Mouse (Mus musculus) forebrain, embryonic 16.5 days (tissue): ENCODE measurements around the gene Atrnl1. TPM values are rescaled to one million over a fixed set of nuclear protein-coding genes. Genes with fewer than 3 reads are reported as not detected.

ENCODE experiments used
- ATAC-seq: fragments of 200-750 bp; cut with Nextera tagmentation; 2 replicates; pipeline ENCODE4 v1.8.0; 2017; ENCODE audit warnings: mild to moderate bottlenecking, moderate library complexity
- H3K27ac ChIP-seq: fragments of 300-500 bp; sonication (generic); 2 replicates; pipeline ENCODE4 v1.5.1; 2014; ENCODE audit warnings: low read length, control low read depth
- H3K27me3 ChIP-seq: fragments of 300-500 bp; sonication (generic); replicated peaks from 2 replicates; pipeline ENCODE4 v1.6.1; 2014; ENCODE audit warnings: low read length; ENCODE audit not compliant: control insufficient read depth, insufficient read depth
- H3K36me3 ChIP-seq: fragments of 300-500 bp; sonication (generic); 2 replicates; pipeline ENCODE4 v1.6.1; 2014; ENCODE audit not compliant: control insufficient read depth, insufficient read depth
- H3K4me1 ChIP-seq: fragments of 300-500 bp; sonication (generic); replicated peaks from 2 replicates; pipeline ENCODE4 v1.6.1; 2014; ENCODE audit warnings: low read length; ENCODE audit not compliant: control insufficient read depth, insufficient read depth
- H3K4me2 ChIP-seq: fragments of 300-500 bp; sonication (generic); 2 replicates; pipeline ENCODE4 v1.6.1; 2014; ENCODE audit warnings: mild to moderate bottlenecking, low read length, control low read depth
- H3K4me3 ChIP-seq: fragments of 300-500 bp; sonication (generic); replicated peaks from 2 replicates; pipeline ENCODE4 v1.5.1; 2014; ENCODE audit warnings: mild to moderate bottlenecking, low read length, control low read depth
- H3K9ac ChIP-seq: fragments of 300-500 bp; sonication (generic); replicated peaks from 2 replicates; pipeline ENCODE4 v1.6.1; 2014; ENCODE audit warnings: low read depth, low read length, control low read depth
- H3K9me3 ChIP-seq: fragments of 300-500 bp; sonication (generic); 2 replicates; pipeline ENCODE4 v1.6.1; 2016; ENCODE audit warnings: low read length; ENCODE audit not compliant: control insufficient read depth
- WGBS: fragments of 180-500 bp; shearing (Covaris S2); extraction: QIAGEN DNeasy Blood & Tissue Kit; methylation state at CpG from one replicate; pipeline ENCODE4 v1.1.7; 2014; 5-methylcytosine and 5-hydroxymethylcytosine counted together
- polyA plus RNA-seq: library from polyadenylated mRNA; unstranded; fragments of >200 nt; fragmentation: Nextera tagmentation; extraction: Ambion mirVana; gene quantifications from 2 replicates; pipeline ENCODE4 v1.2.1, GENCODE M21; 2015

Gene Atrnl1
- polyA plus RNA-seq, 1 experiment from 2014 or later, result 8.3 TPM

DNA sequence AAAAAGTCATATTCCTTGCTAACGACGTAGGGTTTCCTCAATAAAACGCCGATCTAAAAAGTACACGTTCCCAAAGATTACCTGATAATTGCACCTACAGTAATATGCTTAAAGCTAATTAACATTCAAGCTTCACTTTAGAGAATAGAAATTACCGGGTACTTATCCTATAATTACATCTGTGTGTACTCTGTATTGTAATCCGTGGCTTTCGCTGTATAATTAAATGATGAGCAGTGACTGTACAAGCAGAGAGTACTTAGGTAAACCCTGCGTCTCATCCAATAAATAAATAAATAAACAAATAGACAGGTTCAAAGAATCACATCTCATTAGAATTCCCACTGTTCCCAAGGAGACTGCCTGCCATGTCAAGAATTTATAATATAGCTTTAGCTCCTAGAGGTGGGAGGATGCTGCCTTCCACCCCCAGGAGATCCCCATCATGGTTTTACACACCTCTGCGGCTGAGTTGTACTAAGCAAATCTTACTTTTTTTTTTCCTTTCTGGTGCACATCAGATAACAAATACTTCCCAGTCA is 466.8 kb downstream of the Atrnl1 start:
- Histone ChIP-seq H3K4me3 (no peak overlapping the region), H3K27me3 (no peaks in the 10 kb centered on the region), H3K9ac (no peak overlapping the region), H3K27ac (no peak overlapping the region), H3K4me2 (no peak overlapping the region), H3K9me3 (no peaks in the 10 kb centered on the region), H3K4me1 (peaks cover 8% of the 10 kb centered on the region), H3K36me3 (no peaks in the 10 kb centered on the region)
- 28% methylated on average over 10 of the region's 10 CpGs for WGBS
- ATAC-seq, result peak; percentile 67

DNA sequence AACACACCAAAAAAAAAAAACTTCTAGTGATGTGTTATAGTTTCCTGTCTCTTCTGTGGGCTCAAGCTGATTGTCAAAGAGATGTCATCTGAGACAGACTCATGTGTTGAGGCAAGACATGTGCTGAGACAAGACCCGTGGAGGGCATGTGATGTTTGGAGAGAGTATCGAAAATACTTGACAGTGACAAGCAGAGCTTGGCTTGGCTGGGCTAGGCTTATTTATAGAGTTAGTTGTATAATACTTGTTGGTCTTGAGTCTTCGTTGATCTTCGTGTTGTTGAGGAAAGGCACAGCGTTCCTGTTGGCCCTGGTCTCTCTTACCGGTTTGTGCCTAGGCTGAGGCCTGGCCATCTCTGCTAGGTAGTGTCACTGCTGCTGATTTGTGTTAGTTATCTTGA is 469.3 kb downstream of the Atrnl1 start:
- H3K36me3 ChIP-seq, result no peaks in the 10 kb centered on the region
- no peak for ATAC-seq
- H3K27ac ChIP-seq, result no peak overlapping the region
- H3K4me2 ChIP-seq, result no peak overlapping the region
- no peak overlapping the region for H3K9ac ChIP-seq
- WGBS, result 94% methylated on average over 6 of the region's 6 CpGs
- H3K4me3 ChIP-seq, result no peak overlapping the region
- peaks cover 8% of the 10 kb centered on the region for H3K4me1 ChIP-seq
- H3K9me3 ChIP-seq, result no peaks in the 10 kb centered on the region
- H3K27me3 ChIP-seq, result no peaks in the 10 kb centered on the region

DNA sequence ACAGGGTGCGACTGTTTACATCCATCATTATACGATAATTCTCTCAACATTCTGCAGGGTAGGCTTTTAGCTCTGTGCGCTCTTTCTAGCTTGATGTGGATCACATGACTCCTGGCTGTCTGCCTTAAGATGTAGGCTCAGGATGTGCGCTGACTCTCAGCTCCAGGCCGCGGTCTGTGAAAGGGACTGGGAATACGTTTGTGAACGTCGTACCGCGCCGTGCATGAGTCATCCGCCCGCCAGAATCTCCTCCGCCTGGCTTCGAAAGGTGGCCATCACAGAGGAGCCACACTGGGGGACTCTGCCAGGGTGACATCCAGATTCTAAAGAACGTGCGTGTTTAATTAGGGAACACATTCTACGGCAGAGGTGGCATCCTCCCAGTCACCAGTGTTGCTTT is 471.9 kb downstream of the Atrnl1 start:
- ATAC-seq, result no peak
- Histone ChIP-seq H3K27ac (no peak overlapping the region), H3K27me3 (no peaks in the 10 kb centered on the region), H3K36me3 (no peaks in the 10 kb centered on the region), H3K9me3 (no peaks in the 10 kb centered on the region), H3K4me3 (no peak overlapping the region), H3K9ac (no peak overlapping the region), H3K4me2 (no peak overlapping the region), H3K4me1 (0 out of 2 replicates have a peak, but pooled peaks cover under 1% of the 10 kb centered on the region)
- 87% methylated on average over 19 of the region's 19 CpGs for WGBS

DNA sequence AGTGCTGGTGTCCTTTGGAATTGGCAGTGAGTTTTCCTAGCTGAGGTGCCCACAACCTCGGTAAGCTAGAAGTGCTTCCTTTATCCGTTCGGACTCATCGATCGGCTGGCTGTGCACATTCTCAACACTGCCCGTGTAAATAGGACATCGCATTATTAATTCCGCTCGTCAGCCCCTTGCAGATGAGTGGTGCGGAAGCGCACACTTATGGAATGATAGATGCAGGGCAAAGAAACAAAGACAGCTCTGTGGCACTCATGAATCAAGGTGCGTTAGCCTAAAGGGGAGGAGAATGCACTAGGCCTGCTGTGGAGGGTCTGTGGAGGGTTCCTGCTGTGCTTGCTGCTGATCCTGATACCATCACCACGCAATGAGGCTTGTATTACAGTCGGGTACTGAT is 474.0 kb downstream of the Atrnl1 start:
- no peaks in the 10 kb centered on the region for H3K27me3 ChIP-seq
- no peaks in the 10 kb centered on the region for H3K9me3 ChIP-seq
- no peak overlapping the region for H3K4me3 ChIP-seq
- no peak for ATAC-seq
- H3K4me2 ChIP-seq, result no peak overlapping the region
- no peaks in the 10 kb centered on the region for H3K36me3 ChIP-seq
- H3K9ac ChIP-seq, result no peak overlapping the region
- 78% methylated on average over 14 of the region's 14 CpGs for WGBS
- no peak overlapping the region for H3K27ac ChIP-seq
- H3K4me1 ChIP-seq, result no peaks in the 10 kb centered on the region

DNA sequence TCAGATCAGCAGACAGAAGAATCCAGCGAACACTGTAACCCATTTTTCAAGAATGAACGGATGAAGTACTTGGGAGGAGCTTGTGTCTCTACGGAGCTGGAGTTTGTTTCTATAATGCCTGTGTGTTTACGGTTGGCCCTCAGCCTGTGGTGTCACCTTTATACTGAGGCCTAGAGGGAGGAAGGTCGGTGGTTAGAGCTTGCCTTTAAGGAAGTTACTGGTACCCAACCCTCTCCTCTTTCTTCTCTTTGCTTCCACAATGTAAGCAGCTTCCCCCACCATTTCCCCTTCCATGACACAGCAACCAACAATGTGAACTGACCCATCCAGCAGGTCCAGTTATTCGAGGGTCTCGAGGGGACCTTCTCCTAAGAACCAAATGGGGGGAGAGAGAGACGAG is 475.9 kb downstream of the Atrnl1 start:
- WGBS, result 90% methylated on average over 8 of the region's 8 CpGs
- H3K4me3 ChIP-seq, result no peak overlapping the region

DNA sequence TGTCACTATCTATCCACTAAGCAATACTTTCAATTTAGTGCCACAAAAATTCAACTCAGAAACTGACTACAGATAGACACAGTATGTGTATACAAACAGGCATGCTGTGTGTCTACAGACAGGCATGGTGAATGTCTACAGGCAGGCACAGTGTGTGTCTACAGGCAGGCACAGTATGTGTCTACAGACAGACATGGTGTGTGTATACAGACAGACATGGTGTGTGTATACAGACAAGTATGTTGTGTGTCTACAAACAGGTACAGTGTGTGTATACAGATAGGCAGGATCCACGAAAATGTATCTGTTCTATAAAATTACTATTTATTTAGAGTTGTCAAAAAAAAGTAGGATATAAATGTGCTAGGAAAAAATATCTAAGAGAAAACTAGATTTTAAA is 477.1 kb downstream of the Atrnl1 start:
- Histone ChIP-seq H3K27me3 (no peaks in the 10 kb centered on the region), H3K4me1 (no peaks in the 10 kb centered on the region)
- WGBS, result 86% methylated on average over 1 of the region's 1 CpGs

More for the DNA sequence above, 475.9 kb downstream of the Atrnl1 start:
- Histone ChIP-seq H3K4me1 (no peaks in the 10 kb centered on the region), H3K9me3 (no peaks in the 10 kb centered on the region), H3K27me3 (no peaks in the 10 kb centered on the region), H3K27ac (no peak overlapping the region), H3K9ac (no peak overlapping the region), H3K4me2 (no peak overlapping the region), H3K36me3 (no peaks in the 10 kb centered on the region)
- ATAC-seq, result no peak

DNA sequence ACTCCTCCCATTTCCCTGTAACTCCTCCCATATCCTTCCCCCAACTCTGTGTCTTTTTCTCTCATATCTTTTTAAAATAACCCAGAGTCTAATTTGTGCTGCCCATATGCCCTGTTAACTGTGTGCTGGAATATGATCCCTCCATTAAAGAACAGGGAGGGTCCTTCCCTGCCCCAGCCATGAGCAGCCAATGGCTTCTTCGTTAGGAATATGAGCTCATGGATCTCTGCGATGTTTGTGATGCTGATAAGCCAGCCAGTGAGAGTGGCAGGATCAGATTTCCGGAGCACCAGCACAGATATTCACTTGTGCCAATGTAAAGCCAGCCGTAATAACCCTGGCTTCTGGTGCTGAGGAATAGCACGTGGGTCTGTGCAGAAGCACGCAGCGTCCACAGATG is 477.6 kb downstream of the Atrnl1 start:
- WGBS, result 60% methylated on average over 7 of the region's 7 CpGs
- ATAC-seq, result no peak
- no peak overlapping the region for H3K9ac ChIP-seq
- H3K4me2 ChIP-seq, result no peak overlapping the region
- H3K4me3 ChIP-seq, result no peak overlapping the region
- H3K36me3 ChIP-seq, result no peaks in the 10 kb centered on the region
- H3K27ac ChIP-seq, result no peak overlapping the region
- no peaks in the 10 kb centered on the region for H3K27me3 ChIP-seq
- no peaks in the 10 kb centered on the region for H3K4me1 ChIP-seq
- H3K9me3 ChIP-seq, result no peaks in the 10 kb centered on the region

More for the DNA sequence above, 477.1 kb downstream of the Atrnl1 start:
- no peak for ATAC-seq
- Histone ChIP-seq H3K9me3 (no peaks in the 10 kb centered on the region), H3K36me3 (no peaks in the 10 kb centered on the region), H3K9ac (no peak overlapping the region), H3K27ac (no peak overlapping the region), H3K4me3 (no peak overlapping the region), H3K4me2 (no peak overlapping the region)

DNA sequence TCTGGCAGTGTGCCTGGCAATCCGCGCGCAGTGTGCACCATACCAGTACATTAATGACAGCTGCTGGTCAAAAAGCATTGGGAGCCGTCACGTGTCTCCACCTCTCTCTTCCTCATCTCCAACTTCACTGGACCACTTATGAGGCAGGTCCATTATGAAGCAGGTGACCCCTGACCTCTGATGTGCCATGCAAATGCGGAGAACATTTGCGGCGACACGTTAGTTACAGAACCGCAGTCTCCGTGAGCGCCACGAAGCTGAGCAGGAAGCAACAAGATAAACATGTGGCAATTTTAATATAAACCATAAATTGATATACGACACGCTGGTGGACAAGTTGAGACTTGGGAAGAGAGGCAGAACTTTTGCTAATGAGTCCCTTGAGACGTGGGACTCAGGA is 481.1 kb downstream of the Atrnl1 start:
- no peak overlapping the region for H3K9ac ChIP-seq
- 94% methylated on average over 16 of the region's 16 CpGs for WGBS
- no peaks in the 10 kb centered on the region for H3K9me3 ChIP-seq

DNA sequence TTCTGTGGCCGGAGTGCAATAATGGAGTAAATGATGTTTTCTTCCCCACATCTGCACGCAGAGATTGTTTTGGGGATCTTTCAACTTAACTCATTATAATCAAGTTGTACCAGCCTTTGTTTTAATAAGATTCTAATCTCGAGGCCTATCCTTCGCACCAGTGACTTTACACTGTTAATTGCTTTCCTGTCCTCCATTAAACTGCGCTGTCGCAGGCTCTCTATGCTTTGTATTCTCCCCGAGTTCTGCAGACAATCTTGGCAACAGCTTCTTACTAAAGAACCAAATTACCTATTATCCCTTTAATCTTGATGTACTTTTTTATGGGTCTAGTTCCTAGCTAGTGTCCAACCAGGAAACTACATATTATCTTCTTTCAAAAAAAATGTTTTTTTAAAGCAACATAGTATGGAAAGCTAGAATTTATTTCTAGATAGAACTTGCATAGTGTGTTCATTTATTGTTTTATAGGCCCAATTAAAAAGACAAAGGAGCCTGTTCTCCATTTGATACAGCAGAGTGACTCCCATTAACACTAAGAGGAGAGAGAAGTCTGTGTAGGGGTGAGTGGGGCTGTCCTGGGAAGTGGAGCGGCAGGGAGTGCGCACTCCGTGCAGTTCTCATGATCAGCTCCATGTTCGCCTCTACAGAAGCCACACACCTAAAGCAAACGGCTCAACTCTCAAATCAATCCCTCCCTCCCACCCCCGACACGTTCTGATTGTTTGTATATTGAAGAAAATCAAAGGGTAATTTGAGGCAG is 484.1 kb downstream of the Atrnl1 start:
- ATAC-seq, result no peak
- Histone ChIP-seq H3K9ac (no peak overlapping the region), H3K36me3 (no peaks in the 10 kb centered on the region), H3K4me1 (peaks cover 5% of the 10 kb centered on the region; the same call in 1 of the 2 replicates), H3K27ac (no peak overlapping the region), H3K27me3 (no peaks in the 10 kb centered on the region), H3K4me2 (no peak overlapping the region), H3K4me3 (no peak overlapping the region), H3K9me3 (no peaks in the 10 kb centered on the region)
- WGBS, result 14% methylated on average over 14 of the region's 14 CpGs

More for the DNA sequence above, 481.1 kb downstream of the Atrnl1 start:
- Histone ChIP-seq H3K27me3 (no peaks in the 10 kb centered on the region), H3K36me3 (no peaks in the 10 kb centered on the region), H3K4me2 (no peak overlapping the region), H3K27ac (no peak overlapping the region), H3K4me3 (no peak overlapping the region), H3K4me1 (peaks cover 5% of the 10 kb centered on the region; the same call in 1 of the 2 replicates)
- ATAC-seq, result no peak
